Mouse (Mus musculus) layer of hippocampus, adult 11-12 months (tissue): ENCODE measurements at regions not wholly inside any gene's neighbourhood (a gene's known extent, or its start where the extent isn't known, plus 50 kb on each side); places are given as distances from the start of the nearest gene placed in this dataset.

Experiments used
- DNase-seq: peaks from one replicate; pipeline ENCODE4 v3.0.0; 2022; ENCODE audit warnings: low spot score

GRCm38 (mm10) chr2:128334757-128335500 lies 209.1 kb downstream of the Bcl2l11 start:
- DNase-seq = no peak

DNA sequence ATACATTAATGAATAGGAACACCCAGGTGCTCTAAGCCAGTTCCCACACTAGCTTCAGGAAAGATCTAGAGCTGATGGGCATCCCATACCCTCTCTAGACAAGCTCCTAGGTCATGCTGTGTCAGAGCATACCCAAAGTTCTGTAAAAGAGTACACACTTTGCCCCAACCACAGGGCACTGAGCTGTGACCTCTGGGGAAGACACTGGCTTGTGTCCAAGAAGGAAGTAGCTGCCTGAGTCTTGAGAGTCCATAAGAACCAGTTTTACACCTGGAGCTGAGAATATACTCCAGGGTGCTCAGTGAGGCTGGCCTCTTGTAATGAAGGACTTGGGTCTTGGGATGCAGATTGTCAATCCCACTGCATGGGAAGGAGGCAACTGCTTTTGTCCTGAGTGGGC lies 211.4 kb downstream of the Bcl2l11 start:
- DNase-seq = no peak

- DNase-seq = no peak
Measured at GRCm38 (mm10) chr2:128337791-128338190, 212.0 kb downstream of the Bcl2l11 start.

DNA sequence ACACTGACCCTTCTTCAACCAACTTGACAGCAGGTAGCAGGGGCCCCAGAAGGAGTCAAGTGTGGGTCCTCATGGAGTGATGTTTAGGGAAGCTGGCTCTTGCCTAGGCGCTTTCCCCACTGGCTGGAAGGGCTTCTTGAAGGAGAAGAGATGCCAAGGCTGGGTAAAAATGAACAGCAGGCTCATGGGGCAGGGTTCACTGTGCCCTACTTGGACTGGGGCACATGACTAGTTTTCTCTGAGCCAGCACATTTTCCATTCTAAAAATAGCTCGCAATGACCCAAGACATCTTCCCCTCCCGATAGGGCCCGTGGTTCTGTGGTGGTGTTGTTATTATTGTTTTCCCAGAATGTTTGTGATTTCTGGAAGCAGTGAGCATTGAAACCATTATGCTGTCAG lies 212.6 kb downstream of the Bcl2l11 start:
- DNase-seq = no peak

GRCm38 (mm10) chr2:128339061-128339642 lies 213.3 kb downstream of the Bcl2l11 start:
- no peak for DNase-seq

- DNase-seq = no peak
Measured at GRCm38 (mm10) chr2:128339643-128340487, 214.0 kb downstream of the Bcl2l11 start.

DNA sequence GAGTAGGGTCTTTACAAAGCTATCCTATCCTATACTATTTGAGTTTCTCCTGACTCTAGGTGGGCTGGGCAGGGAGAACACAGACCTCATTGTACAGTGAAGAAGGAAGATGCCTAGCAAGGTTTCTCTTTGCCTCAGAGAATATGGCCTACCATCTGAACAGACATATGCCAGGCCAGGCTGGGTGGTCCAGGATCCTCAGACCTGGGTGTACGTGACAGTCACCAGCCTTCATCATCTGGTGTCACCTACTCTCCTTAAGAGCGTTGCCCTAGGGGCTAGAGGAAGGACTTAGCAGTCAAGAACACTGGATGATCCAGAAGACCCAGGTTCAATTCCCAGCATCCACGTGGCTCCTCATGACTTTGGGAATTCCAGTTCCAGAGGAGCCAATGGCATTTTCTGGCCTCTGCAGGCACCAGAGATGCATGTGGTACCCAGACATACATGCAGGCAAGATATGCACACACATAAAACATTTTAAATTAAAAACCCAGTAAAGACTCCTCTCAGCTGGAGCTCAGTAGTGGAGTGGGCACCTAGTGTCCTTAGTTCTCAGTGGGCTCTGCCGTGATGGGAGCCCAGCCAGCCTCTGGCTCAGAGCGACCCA lies 214.9 kb downstream of the Bcl2l11 start:
- no peak for DNase-seq

- DNase-seq = no peak
Measured at GRCm38 (mm10) chr2:128342212-128342611, 216.4 kb downstream of the Bcl2l11 start.

- DNase-seq = no peak
Measured at GRCm38 (mm10) chr2:128345557-128345956, 219.7 kb downstream of the Bcl2l11 start.

DNA sequence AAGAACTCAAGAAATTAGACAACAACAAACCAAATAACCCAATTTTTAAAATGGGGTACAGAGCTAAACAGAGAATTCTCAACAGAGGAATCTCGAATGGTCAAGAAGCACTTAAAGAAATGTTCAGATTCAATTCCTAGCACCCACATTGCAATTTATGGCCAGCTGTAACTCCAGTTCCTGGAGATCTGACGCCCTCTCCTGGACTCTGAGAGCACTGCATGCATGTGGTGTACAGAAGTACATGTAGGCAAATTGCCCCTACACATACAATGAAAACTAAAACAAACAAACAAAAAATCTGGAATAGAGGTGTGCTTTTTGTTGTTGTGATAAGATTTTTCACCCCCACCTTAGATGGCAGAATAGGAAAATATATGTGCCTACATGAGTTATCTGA lies 222.7 kb downstream of the Bcl2l11 start:
- no peak for DNase-seq

- DNase-seq = no peak
Measured at GRCm38 (mm10) chr2:128351405-128351804, 225.6 kb downstream of the Bcl2l11 start.

DNA sequence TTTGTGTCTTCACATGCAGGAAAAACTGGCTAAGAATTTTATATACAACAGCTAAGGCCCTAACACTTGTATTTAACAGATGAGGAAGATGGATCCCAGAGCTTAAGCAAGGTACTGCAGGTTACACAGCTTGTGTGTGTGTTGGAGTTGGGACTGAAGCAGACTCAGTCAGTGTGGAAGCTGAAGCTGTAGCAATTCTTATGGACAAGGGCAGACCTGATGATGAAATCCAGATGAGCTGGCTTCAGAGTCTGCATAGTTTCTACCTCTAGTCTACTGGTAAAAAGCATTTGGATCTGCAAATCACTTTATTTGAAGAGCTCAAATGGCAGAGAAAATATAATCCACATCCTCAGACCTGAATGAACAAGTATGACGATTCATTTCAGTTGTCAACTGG lies 226.7 kb downstream of the Bcl2l11 start:
- DNase-seq = no peak

GRCm38 (mm10) chr2:128353457-128353856 lies 227.6 kb downstream of the Bcl2l11 start:
- DNase-seq = no peak

DNA sequence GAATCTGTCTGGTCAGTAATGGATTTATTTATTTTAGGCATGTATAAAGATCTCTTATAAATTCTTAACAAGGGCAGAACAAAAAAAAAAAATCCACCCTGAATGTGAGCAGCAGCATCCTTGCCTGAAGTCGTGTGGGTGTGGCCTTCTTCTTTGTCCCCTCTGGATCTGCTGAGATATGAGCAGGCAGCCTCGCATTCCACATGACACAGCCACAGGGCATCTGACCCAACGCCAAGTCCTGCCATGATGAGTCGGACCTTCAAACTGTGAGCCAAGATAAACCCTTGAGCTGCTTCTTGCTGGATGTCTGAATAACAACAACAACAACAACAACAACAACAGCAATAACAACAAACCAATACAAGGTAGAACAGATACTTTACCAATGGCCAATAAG lies 230.5 kb downstream of the Bcl2l11 start:
- no peak for DNase-seq

DNA sequence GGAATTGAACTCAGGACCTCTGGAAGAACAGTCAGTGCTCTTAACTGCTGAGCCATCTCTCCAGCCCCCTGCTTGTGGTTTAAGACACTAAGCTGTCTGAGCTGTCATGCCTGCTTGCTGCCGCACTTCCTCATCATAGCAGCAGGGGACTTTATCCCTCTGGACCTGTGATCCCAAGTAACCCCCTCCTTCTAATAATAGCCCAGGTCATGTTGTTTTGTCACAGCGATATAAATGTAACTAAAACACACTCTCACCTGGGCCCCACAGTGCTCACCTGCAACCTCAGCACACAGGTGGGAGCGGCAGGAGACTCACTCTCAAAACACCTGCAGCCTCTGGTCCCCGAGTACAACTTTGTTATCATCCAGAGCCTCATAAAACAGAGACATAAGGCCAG lies 231.9 kb upstream of the Spdye4c start:
- no peak for DNase-seq

DNA sequence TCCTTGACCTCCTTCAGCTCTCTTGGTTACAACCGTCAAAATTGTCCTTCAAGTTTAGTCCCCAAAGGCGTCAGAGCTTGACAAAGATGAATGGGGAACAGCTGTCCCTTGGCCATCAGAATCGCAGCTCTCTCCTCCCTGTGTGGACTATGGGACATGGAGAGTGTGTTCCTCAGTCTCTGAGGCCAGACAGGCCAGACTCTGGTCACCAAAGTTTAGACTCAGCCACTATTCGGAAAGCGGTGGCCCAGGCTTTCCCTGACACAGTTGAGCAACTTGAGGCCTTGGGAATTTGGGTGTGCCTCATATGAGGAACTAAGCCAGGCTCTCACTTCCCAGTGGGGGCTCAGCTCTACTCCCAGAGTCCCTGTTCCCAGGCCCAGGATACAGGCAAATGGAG lies 230.5 kb upstream of the Spdye4c start:
- no peak for DNase-seq

GRCm38 (mm10) chr2:128361436-128361835 lies 229.6 kb upstream of the Spdye4c start:
- no peak for DNase-seq

DNA sequence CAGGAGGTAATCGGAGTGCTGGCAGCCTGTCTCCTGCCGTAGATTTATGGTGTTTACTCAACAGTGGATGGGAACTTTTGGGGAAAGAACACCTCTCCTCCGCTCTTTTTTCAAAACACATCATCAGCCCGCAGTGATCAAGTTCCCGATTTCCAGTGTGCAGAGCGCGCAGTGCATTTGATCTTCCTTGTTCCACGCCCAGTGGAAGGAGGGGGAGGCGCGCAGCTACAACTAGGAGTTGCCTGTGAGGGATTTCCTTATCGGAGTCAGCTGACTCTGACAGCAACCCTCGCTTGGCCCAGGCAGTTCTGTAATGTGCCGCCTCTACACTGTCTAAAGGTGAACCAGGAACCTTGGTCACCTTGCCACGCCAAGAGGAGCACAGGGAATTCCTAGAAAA lies 226.8 kb upstream of the Spdye4c start:
- no peak for DNase-seq

DNA sequence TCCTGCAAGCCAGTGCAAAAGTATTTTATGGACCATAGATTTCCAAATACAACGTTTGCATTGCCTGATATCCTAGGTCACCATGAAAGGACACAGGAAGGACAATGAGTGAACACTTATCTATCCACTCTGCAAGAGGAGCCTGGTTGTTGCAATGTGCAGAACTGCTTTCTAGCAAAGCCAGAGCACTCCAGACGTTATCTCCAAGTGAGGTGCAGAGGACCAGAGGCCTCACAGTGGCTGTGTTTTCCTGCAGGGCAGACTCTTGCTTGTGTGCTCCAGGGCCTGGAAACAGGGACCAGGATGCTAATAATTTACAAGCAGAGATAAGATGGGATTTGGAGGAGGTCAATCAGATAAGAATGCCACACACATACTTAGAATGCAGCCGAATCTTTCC lies 226.0 kb upstream of the Spdye4c start:
- DNase-seq = no peak

DNA sequence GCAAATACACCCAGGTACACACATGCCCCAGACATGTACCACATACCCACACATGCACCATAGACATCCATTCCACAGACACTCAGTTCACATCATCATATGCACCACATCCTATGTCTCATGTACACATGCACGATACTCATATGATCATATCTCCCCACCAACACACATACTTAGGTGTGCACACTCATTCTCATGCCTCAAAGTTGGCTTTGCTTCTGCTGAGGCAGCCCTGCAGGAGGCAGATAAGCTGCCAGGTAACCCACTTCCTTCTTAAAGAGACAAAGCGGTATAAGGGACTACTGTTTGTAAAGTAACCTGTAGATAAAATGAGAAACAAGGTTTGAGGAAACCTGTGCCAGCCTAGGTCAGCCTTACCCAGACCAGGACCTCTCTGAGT lies 225.2 kb upstream of the Spdye4c start:
- DNase-seq = no peak

- no peak for DNase-seq
Measured at GRCm38 (mm10) chr2:128367266-128368150, 223.5 kb upstream of the Spdye4c start.
